Mouse (Mus musculus) stomach, postnatal 0 days (tissue): Measurements from ENCODE around the gene Sub1.

Source experiments
- CTCF ChIP-seq: IDR thresholded peaks from 2 replicates; pipeline ENCODE4 v1.5.1; 2016; ENCODE audit warnings: antibody characterized with exemption, low read depth, mild to moderate bottlenecking, moderate library complexity
- EP300 ChIP-seq: optimal IDR thresholded peaks from 2 replicates; pipeline ENCODE3; 2016; ENCODE audit warnings: antibody characterized with exemption

GRCm38 (mm10) chr15:12026932-12027450 lies 30.2 kb upstream of the Sub1 start:
- no peak for TF ChIP-seq CTCF
- TF ChIP-seq EP300 = no peak
